Mouse (Mus musculus): ENCODE results near the gene Krtap9-3.

DNA sequence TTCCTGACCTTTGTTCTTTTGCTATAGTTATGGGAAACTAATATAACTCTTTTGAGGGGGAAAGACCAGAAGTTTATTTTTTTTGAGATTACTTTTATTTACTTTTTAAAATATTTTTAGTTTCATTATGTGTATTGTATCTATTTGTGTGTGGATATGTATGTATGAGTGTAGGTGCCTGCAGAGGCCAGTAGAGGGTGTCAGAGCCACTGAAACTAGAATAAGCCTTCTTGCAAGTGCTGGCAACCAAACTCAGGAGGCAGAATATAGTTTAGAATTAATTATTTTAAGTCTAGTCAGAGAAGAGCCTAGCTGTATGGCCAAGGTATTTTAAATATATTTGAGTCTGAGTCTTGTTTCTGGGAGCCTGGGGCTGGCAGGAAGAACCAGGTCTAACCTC, 50.0 kb downstream of the Krtap9-3 start:
- TF ChIP-seq CTCF (IDR thresholded peaks at IDR 0.05; ENCODE audit: control insufficient read depth, insufficient read depth, insufficient replicate concordance, low read depth, low read length) (no peak), POLR2A (IDR thresholded peaks at IDR 0.05; ENCODE audit: control insufficient read depth, low read depth, low read length) (no peak)
